Mouse (Mus musculus) midbrain, embryonic 11.5 days (tissue): ENCODE results near the gene Cd4. TPM values are rescaled to one million over a fixed set of nuclear protein-coding genes. Genes with fewer than 3 reads are reported as not detected.

Experiments
- ATAC-seq: fragments of 200-750 bp; cut with Nextera tagmentation; 2 replicates; pipeline ENCODE4 v1.8.0; 2017; ENCODE audit warnings: moderate TSS enrichment, moderate library complexity; ENCODE audit not compliant: low FRiP score
- DNase-seq: peaks from one replicate; pipeline ENCODE4 v3.0.0; 2015; ENCODE audit warnings: low spot score; ENCODE audit errors: missing footprints
- H3K27ac ChIP-seq: fragments of 300-500 bp; sonication (generic); 2 replicates; pipeline ENCODE4 v1.5.1; 2014; ENCODE audit warnings: low read depth, low read length
- H3K27me3 ChIP-seq: fragments of 300-500 bp; sonication (generic); 2 replicates; pipeline ENCODE4 v1.6.1; 2014; ENCODE audit warnings: mild to moderate bottlenecking, low read length, moderate library complexity, mixed read lengths; ENCODE audit not compliant: control insufficient read depth, insufficient read depth
- H3K36me3 ChIP-seq: fragments of 300-500 bp; sonication (generic); 2 replicates; pipeline ENCODE4 v1.6.1; 2014; ENCODE audit warnings: mild to moderate bottlenecking, low read length, moderate library complexity, mixed read lengths; ENCODE audit not compliant: control insufficient read depth, insufficient read depth
- H3K4me1 ChIP-seq: fragments of 300-500 bp; sonication (generic); 2 replicates; pipeline ENCODE4 v1.6.1; 2014; ENCODE audit warnings: low read length; ENCODE audit not compliant: control insufficient read depth, insufficient read depth
- H3K4me2 ChIP-seq: fragments of 300-500 bp; sonication (generic); 2 replicates; pipeline ENCODE4 v1.6.1; 2014; ENCODE audit warnings: mild to moderate bottlenecking, moderate library complexity
- H3K4me3 ChIP-seq: fragments of 300-500 bp; sonication (generic); 2 replicates; pipeline ENCODE4 v1.5.1; 2014; ENCODE audit warnings: low read depth, low read length
- H3K9ac ChIP-seq: fragments of 300-500 bp; sonication (generic); 2 replicates; pipeline ENCODE4 v1.6.1; 2014; ENCODE audit warnings: low read length
- H3K9me3 ChIP-seq: fragments of 300-500 bp; sonication (generic); 2 replicates; pipeline ENCODE4 v1.6.1; 2016; ENCODE audit warnings: low read length; ENCODE audit not compliant: control insufficient read depth
- WGBS: fragments of 180-500 bp; shearing (Covaris S2); extraction: QIAGEN DNeasy Blood & Tissue Kit; methylation state at CpG from one replicate; pipeline ENCODE4 v1.1.7; 2014; 5-methylcytosine and 5-hydroxymethylcytosine counted together
- polyA plus RNA-seq: library from polyadenylated mRNA; unstranded; fragments of >200 nt; fragmentation: Nextera tagmentation; extraction: Ambion mirVana; gene quantifications from 2 replicates; pipeline ENCODE4 v1.2.1, GENCODE M21; 2014

The Cd4 gene
- polyA plus RNA-seq, 1 experiment from 2014 or later, result not detected

GRCm38 (mm10) chr6:124925941-124926340 lies 37.9 kb upstream of the Cd4 start:
- ATAC-seq, result no peak
- WGBS, result 58% methylated on average over 5 of the region's 5 CpGs

DNA sequence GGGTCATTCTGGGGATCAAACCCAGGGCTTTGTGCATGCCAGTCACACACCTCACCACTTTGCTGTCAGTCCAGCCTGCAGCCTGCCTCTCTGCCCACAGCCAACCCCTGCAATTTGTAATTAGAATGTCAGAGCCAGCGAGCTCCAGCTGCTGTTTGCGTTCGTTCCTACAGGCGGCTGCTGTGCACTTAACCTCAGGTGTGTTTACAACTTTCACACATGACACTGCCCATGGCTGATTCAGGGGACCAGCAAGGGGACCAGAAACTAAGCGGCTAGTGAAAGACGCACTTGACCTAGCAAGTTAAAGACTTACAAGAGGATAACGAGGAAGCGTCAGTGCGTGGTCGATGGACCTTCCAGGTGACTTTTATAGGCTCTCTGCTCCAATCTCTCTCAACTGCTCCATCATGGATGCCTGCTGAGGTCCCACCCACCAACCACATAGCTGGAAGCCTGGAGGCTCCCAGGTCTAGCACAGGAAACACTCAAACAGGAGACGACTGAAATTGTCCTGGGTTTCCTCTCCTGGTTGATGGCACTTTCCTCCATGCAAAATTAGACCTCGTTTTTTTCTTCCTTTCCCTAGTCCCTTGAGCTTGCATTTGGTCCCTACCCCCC lies 37.3 kb upstream of the Cd4 start:
- 37% methylated on average over 12 of the region's 12 CpGs for WGBS
- no peak overlapping the region for H3K27ac ChIP-seq
- no peak for DNase-seq

More at GRCm38 (mm10) chr6:124925941-124926340, 37.9 kb upstream of the Cd4 start:
- H3K4me3 ChIP-seq, result no peak overlapping the region
- DNase-seq, result no peak
- no peaks in the 10 kb centered on the region for H3K9me3 ChIP-seq
- H3K36me3 ChIP-seq, result no peaks in the 10 kb centered on the region
- H3K4me2 ChIP-seq, result no peak overlapping the region
- H3K27me3 ChIP-seq, result no peaks in the 10 kb centered on the region
- H3K4me1 ChIP-seq, result peaks cover 8% of the 10 kb centered on the region
- H3K9ac ChIP-seq, result no peak overlapping the region
- no peak overlapping the region for H3K27ac ChIP-seq

GRCm38 (mm10) chr6:124921539-124921938 lies 33.5 kb upstream of the Cd4 start:
- WGBS, result 74% methylated on average over 4 of the region's 4 CpGs
- 0 out of 2 replicates have a peak overlapping the region, but pooled peaks have one; percentile 17 for H3K27ac ChIP-seq
- H3K36me3 ChIP-seq, result no peaks in the 10 kb centered on the region
- H3K4me2 ChIP-seq, result no peak overlapping the region
- no peak overlapping the region for H3K4me3 ChIP-seq
- H3K4me1 ChIP-seq, result peaks cover 23% of the 10 kb centered on the region
- no peaks in the 10 kb centered on the region for H3K27me3 ChIP-seq
- ATAC-seq (no peak), DNase-seq (no peak)
- H3K9me3 ChIP-seq, result no peaks in the 10 kb centered on the region
- no peak overlapping the region for H3K9ac ChIP-seq

More for the DNA sequence above, 37.3 kb upstream of the Cd4 start:
- Histone ChIP-seq H3K36me3 (no peaks in the 10 kb centered on the region), H3K4me2 (no peak overlapping the region), H3K27me3 (no peaks in the 10 kb centered on the region), H3K9ac (no peak overlapping the region), H3K9me3 (no peaks in the 10 kb centered on the region), H3K4me3 (no peak overlapping the region), H3K4me1 (peaks cover 12% of the 10 kb centered on the region)
- no peak for ATAC-seq

GRCm38 (mm10) chr6:124920318-124921085 lies 32.5 kb upstream of the Cd4 start:
- WGBS, result 26% methylated on average over 9 of the region's 9 CpGs
- Histone ChIP-seq H3K36me3 (no peaks in the 10 kb centered on the region), H3K9ac (peak overlapping the region; percentile 13; the same call in 1 of the 2 replicates), H3K4me1 (peaks cover 30% of the 10 kb centered on the region), H3K27ac (peak overlapping the region; percentile 99), H3K4me2 (peak overlapping the region; percentile 27; the same call in 1 of the 2 replicates), H3K27me3 (no peaks in the 10 kb centered on the region), H3K4me3 (no peak overlapping the region), H3K9me3 (no peaks in the 10 kb centered on the region)
- DNase-seq, result peak; percentile 90
- no peak for ATAC-seq

DNA sequence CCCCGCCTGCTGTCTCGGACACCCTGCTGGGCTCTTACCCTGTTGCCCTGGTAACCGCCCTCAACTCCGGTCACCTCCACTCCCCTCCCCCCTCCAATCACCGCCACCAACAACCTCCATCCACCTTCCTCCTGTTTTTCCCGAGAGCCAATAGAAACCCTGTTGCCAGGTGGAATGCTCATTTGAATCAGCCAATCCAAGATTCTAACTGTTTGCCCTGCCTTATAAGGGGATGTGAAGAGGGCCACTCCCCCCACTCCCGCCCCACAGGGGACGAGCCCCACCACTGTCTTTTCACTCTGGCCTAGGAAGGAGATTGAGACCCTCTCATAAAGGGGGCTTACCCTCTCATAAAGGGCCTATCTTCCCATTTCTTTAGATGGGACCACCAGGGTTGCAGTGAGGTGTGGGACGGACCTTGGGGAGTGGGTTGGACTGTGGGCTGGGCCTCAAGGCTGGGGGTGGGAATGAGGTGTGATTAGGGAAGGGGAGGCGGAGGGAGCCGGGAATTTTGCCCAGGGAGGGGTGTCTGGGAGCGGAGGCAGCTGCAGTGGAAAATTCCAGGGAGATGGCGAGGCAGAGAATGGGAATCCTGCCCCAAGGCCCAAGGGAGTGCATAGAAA lies 31.8 kb upstream of the Cd4 start, which contains the start of gene Ptms:
TSS of gene Ptms (minus strand) at position 409 of the 623 bp plus-strand sequence.
- Histone ChIP-seq H3K4me2 (peak within 1 kb of the TSS; percentile 97), H3K36me3 (peaks cover 1% of the 10 kb centered on the region; the same call in 1 of the 2 replicates), H3K9ac (peak within 1 kb of the TSS; percentile 13; the same call in 1 of the 2 replicates), H3K27ac (peak within 1 kb of the TSS; percentile 99), H3K9me3 (no peaks in the 10 kb centered on the region), H3K4me1 (peaks cover 37% of the 10 kb centered on the region), H3K4me3 (no peak within 1 kb of the TSS; the same call in 1 of the 2 replicates), H3K27me3 (no peaks in the 10 kb centered on the region)
- DNase-seq (peak; percentile 98), ATAC-seq (peak; percentile 85)
- WGBS, result 1% methylated on average over 12 of the region's 13 CpGs

DNA sequence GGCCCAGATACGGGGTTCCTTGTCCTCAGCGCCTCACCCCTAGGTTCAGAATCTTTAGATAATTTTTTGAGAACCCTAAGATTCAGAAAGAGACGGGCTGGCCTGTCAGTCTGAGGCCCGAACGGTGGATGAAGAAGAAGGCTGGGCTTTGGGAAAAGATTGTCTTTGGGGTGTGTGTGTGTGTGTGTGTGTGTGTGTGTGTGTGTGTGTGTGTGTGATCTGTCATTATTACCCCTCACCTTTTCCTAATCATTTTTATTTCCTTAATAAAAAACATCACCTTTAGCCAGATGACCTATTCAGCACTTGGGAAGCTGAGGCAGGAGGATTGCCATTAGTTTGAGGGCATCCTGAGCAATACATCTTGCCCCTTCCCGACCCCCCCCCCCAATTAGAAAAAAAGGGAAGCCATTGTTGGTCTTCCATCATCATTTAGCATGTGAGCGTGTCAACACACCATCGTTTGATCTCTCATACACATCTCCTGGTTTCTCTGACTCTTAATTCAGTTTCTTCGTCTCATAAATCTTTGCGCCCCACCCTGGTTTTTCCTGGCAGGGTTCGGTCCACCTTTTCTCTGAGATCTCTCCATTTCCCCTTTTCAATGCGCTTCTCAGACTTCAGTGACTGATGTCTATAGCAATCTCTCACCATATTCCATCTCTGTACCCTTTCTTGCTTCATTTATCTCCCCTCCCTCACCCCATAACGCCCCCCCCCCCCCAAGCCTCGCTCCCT lies 31.0 kb upstream of the Cd4 start:
- DNase-seq, result peak; percentile 89
- peak overlapping the region; percentile 97 for H3K4me2 ChIP-seq

GRCm38 (mm10) chr6:124918331-124918690 lies 30.3 kb upstream of the Cd4 start:
- H3K36me3 ChIP-seq, result peaks cover 5% of the 10 kb centered on the region; the same call in 1 of the 2 replicates
- H3K9ac ChIP-seq, result peak overlapping the region; percentile 97
- peak overlapping the region; percentile 97 for H3K4me2 ChIP-seq
- H3K4me3 ChIP-seq, result peak overlapping the region; percentile 96
- DNase-seq (peak; percentile 96), ATAC-seq (no peak)
- WGBS, result 5% methylated on average over 7 of the region's 7 CpGs
- no peaks in the 10 kb centered on the region for H3K9me3 ChIP-seq
- H3K27ac ChIP-seq, result peak overlapping the region; percentile 99
- H3K27me3 ChIP-seq, result no peaks in the 10 kb centered on the region
- H3K4me1 ChIP-seq, result peaks cover 47% of the 10 kb centered on the region

More for the DNA sequence above, 31.0 kb upstream of the Cd4 start:
- peak overlapping the region; percentile 96; the same call in 1 of the 2 replicates for H3K4me3 ChIP-seq
- H3K9me3 ChIP-seq, result no peaks in the 10 kb centered on the region
- H3K9ac ChIP-seq, result peak overlapping the region; percentile 97
- 23% methylated on average over 13 of the region's 14 CpGs for WGBS
- H3K27me3 ChIP-seq, result no peaks in the 10 kb centered on the region
- H3K27ac ChIP-seq, result peak overlapping the region; percentile 99
- H3K4me1 ChIP-seq, result peaks cover 44% of the 10 kb centered on the region
- H3K36me3 ChIP-seq, result peaks cover 5% of the 10 kb centered on the region; the same call in 1 of the 2 replicates
- ATAC-seq, result no peak

DNA sequence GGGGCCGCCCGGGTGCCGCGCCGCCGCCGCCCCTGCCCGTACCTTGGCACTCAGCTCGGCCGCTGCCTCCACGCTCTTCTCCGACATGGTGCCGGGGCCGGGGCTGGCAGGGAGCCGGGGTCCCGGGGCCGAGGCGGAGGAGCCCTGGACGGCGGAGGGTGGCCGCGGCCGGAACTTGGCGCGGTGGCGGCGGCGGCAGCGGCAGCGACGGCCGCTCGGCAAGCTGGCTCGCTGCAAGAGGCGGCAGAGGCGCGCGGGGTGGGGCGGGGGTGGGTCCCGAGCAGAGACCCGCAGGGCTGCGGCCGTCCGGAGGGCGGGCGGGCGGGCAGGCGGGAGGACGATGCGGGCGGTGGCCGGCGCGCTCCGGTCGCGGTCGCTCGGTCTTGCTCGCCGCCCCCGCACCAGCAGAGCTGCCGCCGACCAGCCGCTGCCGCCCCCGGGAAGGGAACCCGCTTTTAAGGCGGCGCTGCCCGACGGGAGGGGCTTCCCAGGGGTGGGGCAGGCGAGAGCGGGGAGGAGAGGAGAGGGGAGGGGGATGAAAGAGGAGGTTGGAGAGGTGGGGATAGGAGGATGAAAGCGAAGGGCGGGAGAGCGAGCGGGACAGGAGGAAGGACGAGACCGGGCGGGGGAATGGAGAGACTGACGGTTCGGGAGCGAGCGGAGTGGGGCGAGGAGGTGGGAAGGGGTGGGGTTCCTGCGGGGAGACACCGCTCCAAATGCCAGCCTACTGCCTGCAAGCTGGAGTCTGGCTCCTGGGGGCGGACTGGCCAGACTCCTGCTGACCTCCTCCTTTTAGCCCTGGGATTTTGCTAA lies 29.7 kb upstream of the Cd4 start:
- H3K9ac ChIP-seq, result peak overlapping the region; percentile 97
- peak overlapping the region; percentile 97 for H3K4me2 ChIP-seq
- no peaks in the 10 kb centered on the region for H3K9me3 ChIP-seq
- WGBS, result under 1% methylated on average over 55 of the region's 89 CpGs
- peak overlapping the region; percentile 99 for H3K27ac ChIP-seq
- peak; percentile 98 for DNase-seq
- H3K36me3 ChIP-seq, result peaks cover 6% of the 10 kb centered on the region; the same call in 1 of the 2 replicates
- peak; percentile 63 for ATAC-seq
- H3K4me3 ChIP-seq, result peak overlapping the region; percentile 96
- peaks cover 47% of the 10 kb centered on the region for H3K4me1 ChIP-seq
- no peaks in the 10 kb centered on the region for H3K27me3 ChIP-seq
